Mouse (Mus musculus) heart, postnatal 36 days (tissue): ENCODE measurements around the gene Lag3. TPM values are rescaled to one million over a fixed set of nuclear protein-coding genes. Genes with fewer than 3 reads are reported as not detected.

Experiments used
- DNase-seq, 2 experiments: peaks; one replicate each; pipeline ENCODE4 v3.0.0; 2021 to 2022
- intact Hi-C: fragments of 180-260 bp; cut with DNase I; formaldehyde crosslinking; loops from one replicate; pipeline ENCODE4 v1.15.1; 2025
- total RNA-seq, 2 experiments: library from RNA; stranded (reverse); gene quantifications; 2 replicates each; pipeline ENCODE4 v1.2.3; 2021

Gene Lag3
- total RNA-seq: under 1 TPM; 0.19 to 0.43 TPM

DNA sequence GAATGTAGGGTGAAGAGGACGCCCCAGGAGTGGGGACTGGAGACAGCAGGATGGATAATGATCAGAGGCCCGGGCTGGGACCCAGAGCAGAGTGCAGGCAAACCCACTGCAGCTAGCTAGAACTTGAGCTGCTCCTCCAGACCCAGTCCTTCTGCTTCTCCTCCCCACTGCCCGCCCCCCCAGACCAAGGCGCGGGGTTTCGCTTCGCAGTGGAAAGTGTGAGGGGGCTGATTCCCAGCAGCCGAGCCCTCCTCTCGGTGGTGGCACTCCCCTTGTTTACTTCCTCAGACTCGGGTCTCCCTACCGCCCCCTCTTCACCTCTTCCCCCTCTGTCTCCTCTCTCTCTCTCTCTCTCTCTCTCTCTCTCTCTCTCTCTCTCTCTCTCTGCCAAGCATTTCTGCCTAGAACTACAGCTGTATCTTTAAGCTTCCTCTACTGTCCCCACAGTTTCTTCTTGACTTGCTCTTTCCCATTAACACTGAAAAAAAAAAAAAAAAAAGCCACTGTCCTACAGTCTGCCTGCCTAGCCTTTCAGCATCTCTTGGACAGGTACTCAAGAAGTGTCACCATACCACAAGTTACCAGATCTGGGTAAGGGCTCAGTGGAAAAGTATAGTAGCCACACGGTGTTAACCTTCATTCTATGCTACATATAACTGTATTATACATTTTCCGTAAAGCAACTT lies at the start of gene Lag3:
TSS of gene Lag3 (minus strand) at position 173 of the 686 bp plus-strand sequence.
- DNase-seq: no peak
- intact Hi-C loops: loop anchor here (10.0 kb wide), 1 partner anchor 443 kb away; no protein-coding TSS in a partner anchor

DNA sequence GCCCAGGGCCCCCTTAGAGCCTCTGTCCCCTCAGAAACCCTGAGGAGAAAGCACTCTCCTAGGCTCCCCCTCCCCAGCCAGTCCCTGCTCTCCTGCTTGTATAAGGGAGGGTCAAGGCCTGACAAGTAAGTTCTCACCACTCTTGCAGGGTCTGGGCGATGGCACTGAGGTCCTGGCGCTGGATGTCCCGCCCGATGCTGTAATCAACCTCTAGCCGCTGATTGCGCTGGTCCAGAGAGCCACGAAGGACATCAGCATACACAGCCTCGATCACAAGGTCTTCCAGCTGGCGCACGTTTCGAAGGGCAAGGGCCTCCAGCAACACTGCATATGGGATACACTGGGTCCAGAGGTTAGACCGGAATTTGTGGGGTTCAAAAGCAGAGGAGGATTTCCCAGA lies 49.5 kb upstream of the Lag3 start:
- DNase-seq: no peak

DNA sequence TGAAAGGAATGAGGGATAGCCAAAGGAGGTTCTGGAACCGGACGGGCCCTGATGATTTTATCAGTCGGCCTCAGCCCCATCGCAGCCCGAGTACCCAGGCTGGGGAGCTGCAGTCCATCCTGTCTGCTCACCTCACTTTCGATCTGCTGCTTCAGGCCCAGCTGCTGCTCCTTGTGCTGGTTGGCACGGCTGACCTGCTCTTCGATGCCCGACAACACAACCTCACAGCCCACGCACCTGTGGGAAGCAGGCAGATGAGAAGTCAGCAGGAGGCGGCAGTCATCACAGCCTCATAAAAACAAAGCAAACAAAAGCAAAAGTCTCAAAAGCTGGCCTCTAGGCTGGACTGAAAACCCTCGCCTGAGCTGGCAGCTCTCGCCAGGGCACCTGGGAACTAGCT lies 48.5 kb upstream of the Lag3 start:
- DNase-seq: no peak
- intact Hi-C loops: loop anchor here (10.0 kb wide), 1 partner anchor 105 kb away; the partner anchor contains the start of gene P3h3

More for the DNA sequence above, 49.5 kb upstream of the Lag3 start:
- intact Hi-C loops: loop anchor here (10.0 kb wide), 1 partner anchor 106 kb away; the partner anchor contains the start of gene P3h3

DNA sequence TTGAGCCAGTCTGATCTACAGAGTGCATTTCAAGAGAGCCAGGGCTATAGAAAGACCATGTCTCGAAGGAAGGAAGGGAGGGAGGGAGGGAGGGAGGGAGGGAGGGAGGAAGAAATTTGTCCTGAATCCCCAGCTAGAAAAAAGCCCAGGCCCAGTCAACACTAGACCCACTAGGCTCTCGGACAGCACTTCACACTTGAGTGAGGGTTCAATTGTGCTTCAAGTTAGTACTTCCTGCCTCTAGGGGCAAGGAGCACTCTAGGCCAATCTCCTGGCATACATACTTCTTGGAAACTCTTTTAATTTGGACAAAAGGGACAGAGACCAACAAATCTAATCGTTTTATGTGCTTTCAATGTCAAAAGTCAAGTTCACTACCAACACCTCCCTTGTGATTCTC lies 46.6 kb upstream of the Lag3 start:
- intact Hi-C loops: no loop called here
- DNase-seq: no peak

DNA sequence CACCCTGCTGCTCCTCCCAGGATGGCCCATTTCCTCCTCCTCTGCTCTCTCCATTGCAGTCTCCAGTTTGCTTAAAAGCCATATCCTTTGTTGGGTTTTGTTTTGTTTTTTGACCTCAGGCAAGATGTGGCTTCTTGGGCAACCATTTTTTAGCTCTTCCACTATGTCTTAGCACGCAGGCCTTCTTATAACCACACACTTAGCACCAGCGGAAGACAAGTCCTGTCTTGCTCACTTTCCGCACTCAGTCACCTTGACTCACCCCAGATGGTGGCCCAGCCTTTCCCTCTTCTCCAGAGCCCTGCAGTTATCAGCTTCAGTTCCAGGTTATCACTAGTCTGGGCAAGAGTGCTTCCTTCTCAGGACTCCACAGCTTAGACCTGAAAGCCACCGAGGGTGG lies 43.7 kb upstream of the Lag3 start:
- no peak for DNase-seq
- intact Hi-C loops: no loop called here

DNA sequence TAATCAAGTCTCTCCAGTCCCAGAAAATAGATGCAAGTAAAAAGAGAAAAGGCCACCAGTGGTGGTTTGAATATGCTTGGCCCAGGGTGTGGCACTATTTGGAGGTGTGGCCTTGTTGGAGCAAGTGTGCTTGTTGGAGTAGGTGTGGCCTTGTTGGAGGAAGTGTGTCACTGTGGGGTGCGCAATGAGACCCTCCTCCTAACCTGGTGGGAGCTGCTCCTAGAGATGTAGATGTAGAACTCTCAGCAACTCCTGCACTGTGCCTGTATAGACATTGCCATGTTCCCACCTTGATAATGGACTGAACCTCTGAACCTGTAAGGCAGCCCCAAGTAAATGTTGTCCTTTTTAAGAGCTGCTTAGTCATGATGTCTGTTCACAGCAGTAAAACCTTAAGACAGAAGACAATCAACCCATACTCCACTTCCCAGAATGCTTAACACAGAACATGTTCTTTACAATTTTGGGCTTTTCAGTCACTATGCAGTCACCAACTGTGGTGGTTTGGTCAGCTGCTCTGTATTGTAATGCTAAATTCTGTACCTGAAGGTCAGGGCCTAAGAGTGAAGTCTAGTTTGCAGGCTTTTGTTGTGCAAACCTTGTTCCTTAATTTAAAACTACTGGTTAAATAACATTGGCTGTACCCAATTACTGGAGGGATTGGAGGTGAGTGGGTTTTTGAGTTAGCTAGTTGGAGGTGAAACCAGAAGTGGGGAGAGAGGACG lies 42.6 kb upstream of the Lag3 start:
- DNase-seq: no peak
- intact Hi-C loops: no loop called here

DNA sequence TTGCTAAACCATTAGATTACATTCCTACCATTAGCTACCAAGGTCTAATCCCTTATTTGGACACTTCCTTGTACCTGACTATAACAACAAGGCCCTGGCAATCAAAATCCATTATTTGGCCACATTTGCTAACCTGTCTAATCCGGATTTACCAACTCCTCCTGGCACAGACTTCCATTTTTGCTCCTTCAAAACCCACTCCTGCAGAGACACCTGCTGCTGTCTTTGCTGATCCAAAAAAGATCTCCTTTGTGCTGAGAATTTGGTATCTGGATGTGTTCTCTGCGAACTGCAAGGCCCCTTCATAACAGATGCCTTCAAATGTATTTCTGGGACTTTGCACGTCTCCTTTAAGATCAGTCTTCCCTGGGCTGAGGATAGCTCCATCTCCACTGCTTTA lies 32.0 kb upstream of the Lag3 start:
- intact Hi-C loops: no loop called here
- no peak for DNase-seq

DNA sequence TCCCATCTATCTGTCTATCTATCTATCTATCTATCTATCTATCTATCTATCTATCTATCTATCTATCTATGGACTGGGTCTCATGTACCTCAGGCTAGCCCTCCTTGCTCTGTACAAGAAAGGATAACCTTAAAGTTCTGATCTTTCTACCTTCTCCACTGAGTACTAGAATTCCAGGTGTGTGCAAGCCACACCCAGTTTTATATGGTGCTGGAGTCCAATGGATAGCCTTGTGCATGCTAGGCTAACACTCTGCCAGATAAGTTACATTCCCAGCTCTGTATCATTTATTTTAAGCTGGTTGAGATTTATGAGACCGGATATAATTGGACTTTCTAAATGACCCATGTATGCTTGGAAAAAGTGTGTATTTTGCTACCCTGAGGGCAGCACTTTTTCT lies 30.2 kb upstream of the Lag3 start:
- intact Hi-C loops: no loop called here

DNA sequence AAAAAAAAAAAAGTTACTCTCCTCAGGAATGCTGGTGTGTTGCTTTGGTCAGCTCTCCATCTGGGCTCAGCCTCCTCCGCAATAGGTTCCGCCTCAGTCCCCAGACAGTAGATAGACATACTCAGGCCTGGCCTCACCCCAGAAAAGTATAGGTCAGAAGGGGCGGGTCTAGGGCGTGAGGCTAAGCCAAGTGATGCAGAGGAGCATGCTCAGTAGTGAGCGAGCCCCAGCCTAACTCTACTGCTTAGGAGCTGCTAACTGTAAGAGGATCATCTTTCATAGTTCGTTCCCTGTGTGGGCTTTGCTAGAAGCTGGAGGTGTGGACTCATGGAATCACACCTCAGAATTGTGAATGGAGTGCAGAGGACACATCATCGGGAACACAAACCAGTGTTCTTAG lies 27.0 kb upstream of the Lag3 start:
- intact Hi-C loops: no loop called here
- DNase-seq: no peak

More for the DNA sequence above, 30.2 kb upstream of the Lag3 start:
- DNase-seq: no peak

DNA sequence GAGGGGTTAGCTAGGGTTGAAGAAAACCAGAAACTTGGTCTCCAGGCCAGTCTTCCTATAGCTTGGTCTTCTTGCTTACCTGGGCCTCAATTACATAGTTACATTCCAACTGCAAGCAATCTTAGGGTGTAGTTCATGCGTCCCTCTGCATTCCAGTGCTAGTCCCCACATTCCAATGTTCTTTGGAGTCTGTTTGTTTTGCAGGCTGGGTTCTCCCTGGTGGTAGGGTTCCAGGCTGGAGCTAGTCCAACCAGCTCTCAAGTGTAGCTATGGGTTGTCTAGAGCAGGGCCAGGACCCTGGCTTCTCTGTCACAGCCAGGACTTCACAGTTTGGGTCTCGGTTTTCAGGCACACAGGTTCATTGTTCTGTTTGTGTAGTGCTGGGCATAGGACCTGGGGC lies 26.0 kb upstream of the Lag3 start:
- no peak for DNase-seq
- intact Hi-C loops: no loop called here

DNA sequence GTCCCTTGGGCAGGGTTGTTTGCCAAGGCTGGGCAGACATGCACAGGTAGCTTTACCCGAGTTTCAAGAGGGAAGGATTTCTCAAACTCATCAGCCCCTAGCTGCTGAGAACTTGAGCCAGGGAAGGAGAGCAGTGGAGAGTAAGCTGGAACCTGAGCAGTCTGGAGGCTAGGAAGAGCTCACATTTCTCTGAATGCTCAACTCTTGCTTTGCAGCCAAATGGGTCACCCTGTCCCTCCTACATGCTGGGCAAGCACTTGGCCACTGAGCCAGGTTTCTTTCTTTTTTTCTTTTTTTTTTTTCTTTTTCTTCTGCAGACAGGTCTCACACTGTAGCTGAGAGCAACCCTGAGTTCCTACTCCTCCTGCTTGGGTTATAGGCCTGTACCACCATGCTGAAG lies 25.2 kb upstream of the Lag3 start:
- intact Hi-C loops: no loop called here
- DNase-seq: no peak

DNA sequence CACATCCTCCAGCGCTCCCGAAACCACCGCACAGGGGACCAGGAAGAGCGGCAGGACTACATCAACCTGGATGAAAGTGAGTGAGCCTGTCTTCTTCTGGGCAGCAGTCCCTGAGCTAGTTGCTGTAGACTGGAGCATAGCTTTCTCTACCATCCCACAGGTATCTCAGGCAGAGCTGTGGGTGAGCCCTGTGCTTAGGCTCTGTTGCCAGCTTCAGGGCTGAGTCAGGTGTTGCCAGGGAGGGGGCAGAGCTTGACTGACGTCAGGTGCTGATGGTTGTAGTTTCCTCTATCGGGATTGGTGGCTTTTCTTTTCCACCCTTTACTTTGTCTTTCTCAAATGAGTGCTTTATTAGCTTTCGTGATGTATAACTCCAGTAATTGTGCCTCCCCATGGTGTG lies 23.2 kb upstream of the Lag3 start:
- DNase-seq: no peak
- intact Hi-C loops: no loop called here

DNA sequence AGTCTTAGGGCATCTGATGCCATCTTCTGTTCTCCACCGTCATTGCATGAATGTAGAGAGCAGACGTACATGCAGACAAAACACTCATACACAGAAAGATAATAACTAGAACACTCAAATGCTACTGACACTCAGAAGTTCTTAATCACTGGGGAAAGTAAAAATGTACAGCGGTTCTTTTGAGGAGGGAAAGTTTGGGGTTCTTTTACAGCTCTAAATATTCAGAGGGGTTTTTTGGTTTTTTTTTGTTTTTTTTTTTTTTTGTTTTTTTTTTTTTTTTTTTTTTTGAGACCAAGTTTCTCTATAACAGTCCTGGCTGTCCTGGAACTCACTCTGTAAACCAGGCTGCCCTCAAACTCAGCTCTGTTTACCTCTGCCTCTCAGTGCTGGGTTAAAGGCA lies 21.6 kb upstream of the Lag3 start:
- intact Hi-C loops: loop anchor here (2.0 kb wide), 2 partner anchors 32 to 76 kb away; partner anchors contain the start of genes Cops7a and Zfp384
- DNase-seq: no peak

DNA sequence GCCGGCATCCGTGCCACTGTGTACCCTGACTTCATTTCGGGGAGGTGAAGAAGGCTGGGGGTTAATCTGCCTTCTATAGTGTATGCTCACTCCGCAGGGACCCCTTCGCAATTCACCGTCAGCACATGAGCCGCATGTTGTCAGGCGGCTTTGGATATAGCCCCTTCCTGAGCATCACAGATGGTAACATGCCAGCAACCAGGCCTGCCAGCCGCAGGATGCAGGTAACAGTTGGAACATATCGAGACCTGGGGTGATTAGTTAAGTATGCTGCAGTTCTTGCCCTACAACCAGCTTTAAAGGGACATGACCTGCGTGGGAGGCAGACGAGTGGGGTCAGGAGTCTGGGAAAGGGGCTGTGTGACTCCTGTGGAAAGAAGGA lies 20.8 kb upstream of the Lag3 start:
- no peak for DNase-seq
- intact Hi-C loops: loop anchor here (2.0 kb wide), 2 partner anchors 32 to 76 kb away; partner anchors contain the start of genes Cops7a and Zfp384

DNA sequence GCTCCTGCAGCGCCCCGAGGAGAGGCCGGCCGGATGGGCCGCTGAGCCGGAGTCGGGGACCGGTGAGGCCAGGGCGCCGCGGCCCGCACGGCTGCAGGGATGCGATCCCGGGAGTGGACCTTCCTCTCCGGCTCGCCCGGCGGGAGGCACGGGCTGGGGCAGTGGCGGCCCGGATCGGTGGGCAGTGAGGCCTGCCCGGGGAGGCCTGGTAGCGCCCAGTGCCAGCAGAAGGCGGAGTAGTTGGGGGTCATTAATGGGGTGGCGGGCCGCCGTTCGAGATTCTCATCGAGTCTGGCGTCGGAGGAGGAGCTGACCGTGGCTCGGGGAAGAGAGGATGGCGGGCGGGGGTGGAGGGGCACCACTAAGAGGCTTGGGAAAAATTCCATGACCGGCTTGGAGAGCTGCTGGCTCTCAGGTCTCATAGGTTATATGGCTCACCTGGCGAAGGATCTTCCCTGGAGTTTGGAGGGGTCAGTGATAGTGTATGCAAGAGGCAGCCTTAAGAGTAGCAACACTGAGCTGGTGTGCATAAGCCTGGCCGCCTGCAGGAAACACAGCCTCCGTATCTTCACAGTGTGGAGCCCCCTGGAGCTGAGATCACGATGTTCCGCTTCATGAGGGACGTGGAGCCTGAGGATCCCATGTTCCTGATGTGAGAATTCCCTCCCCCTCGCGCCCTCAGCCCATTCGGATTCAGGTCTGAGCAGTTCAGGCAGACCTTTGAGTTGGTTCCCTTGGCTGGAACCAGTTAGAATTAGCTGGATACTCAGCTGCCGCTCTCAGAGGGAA lies 20.2 kb upstream of the Lag3 start:
- DNase-seq: no peak

DNA sequence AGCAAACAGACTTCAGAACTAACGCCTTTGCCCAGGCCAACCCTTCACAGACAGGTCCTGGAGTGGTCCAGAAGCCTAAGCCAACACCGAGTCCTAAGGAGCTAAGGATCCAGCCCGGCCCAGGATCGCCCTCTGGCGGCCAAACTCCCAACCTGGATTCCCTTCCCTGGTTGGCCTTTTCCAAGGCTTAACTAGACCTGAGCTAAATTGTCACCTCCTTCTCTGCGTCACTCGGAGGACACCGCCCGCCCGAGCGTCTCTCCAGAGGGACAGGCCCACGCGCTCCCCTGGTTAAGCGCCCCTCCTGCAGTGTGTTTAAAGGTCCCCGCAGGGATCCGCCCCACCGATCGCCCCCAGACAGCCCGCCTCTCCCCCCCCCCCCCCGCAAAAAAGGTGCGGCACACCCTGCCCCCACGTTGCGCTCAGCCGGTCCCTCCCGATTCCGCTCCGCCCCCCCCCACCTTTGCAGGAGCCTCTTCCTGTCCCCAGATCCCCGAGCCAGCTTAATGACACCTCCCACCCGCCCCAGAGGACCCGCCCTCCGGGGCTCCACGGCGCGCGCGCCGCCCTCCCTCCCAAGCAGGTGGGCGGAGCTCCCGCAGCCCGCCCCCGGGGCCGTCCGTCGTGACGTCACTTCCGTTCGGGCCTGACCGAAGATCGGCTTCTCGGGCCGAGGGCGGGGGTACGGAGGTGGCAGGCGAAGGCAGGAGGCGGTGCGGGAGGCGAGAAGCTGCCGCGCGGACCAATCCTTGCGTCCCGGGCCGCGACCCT lies 19.4 kb upstream of the Lag3 start, which contains the start of gene Mlf2:
TSS of gene Mlf2 (plus strand) at position 633 of the 771 bp plus-strand sequence.
- peak; percentile 99 to 100 for DNase-seq
- intact Hi-C loops: loop anchor here (1.0 kb wide), 3 partner anchors 14 to 72 kb away; no protein-coding TSS in a partner anchor

More for the DNA sequence above, 20.2 kb upstream of the Lag3 start:
- intact Hi-C loops: loop anchor here (2.0 kb wide), 2 partner anchors 33 to 77 kb away; partner anchors contain the start of genes Cops7a and Zfp384

DNA sequence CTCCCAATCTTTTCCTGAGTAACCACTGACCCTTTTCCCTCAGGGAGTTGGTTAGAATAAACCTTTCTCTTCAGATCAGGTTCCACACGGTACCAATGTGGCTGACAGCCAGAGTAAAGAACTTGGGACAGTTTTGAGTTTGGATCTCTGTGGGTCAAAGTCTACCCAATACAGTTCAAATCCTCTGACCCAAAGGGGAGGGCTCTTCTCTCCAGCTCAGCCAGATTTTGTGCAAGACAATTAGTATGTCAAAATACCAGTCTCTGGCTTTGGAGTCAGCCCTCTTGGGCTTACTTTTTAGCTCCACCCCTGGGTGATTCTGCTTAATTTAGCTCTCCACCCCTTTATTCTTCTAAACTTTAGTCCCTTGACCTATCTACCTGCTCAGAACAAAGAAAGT lies 18.7 kb upstream of the Lag3 start:
- no peak for DNase-seq
- intact Hi-C loops: loop anchor here (1.0 kb wide), 3 partner anchors 13 to 71 kb away; no protein-coding TSS in a partner anchor

DNA sequence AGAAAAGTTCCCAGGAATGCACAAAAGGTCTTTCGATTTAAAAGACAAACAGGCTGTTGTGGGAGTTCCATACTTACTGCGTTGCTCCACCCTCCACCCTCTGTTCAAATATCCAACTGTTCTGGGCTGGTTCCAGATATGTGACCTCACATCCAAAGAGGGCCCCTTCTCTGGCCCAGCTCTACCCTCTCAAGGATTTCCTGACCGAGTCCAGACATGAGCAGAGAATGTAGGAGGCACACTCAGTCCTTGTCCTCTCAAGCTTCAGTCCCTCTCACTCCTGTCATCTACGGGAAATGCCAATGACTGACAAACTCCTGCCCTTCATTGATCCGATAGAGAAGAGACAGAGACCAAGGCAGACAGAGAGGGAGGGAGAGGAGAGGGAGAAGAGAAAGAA lies 14.4 kb upstream of the Lag3 start:
- peak in 1 of 2 experiments; percentile 46 for DNase-seq
- intact Hi-C loops: no loop called here

DNA sequence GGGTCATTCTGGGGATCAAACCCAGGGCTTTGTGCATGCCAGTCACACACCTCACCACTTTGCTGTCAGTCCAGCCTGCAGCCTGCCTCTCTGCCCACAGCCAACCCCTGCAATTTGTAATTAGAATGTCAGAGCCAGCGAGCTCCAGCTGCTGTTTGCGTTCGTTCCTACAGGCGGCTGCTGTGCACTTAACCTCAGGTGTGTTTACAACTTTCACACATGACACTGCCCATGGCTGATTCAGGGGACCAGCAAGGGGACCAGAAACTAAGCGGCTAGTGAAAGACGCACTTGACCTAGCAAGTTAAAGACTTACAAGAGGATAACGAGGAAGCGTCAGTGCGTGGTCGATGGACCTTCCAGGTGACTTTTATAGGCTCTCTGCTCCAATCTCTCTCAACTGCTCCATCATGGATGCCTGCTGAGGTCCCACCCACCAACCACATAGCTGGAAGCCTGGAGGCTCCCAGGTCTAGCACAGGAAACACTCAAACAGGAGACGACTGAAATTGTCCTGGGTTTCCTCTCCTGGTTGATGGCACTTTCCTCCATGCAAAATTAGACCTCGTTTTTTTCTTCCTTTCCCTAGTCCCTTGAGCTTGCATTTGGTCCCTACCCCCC lies 13.8 kb upstream of the Lag3 start:
- intact Hi-C loops: no loop called here
- DNase-seq: no peak

DNA sequence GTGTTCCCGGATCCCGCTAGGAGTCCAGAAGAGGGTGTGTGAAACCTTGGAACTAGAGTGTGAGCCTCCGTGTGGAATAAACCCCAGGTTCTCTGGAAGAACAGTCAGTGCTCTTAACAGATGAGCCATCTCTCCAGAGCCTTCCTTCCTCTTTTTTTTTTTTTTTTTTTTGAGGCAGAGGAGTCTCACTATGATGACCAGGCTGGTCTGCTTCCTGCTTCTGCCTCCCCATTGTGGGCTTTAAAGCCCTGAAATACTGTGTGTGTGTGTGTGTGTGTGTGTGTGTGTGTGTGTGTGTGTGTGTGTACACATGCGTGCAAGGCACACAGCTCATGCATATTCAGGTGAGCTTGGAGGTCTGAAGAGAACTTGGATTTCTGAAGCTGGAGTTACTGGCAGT lies 10.0 kb upstream of the Lag3 start:
- DNase-seq: no peak
- intact Hi-C loops: no loop called here
